Mouse (Mus musculus): ENCODE measurements around the gene U2af1l4. TPM values are rescaled to one million over a fixed set of nuclear protein-coding genes. Genes with fewer than 3 reads are reported as not detected.
A peak's percentile ranks its signal among the peaks of the same experiment; 100 is the strongest.

U2af1l4 gene
- polyA plus RNA-seq, 1 experiment from 2014 or later, result 96.7 TPM

GRCm38 (mm10) chr7:30593579-30594509 is 30.7 kb downstream of the U2af1l4 start:
- DNase-seq (ENCODE audit: extremely low spot score, low spot score), result no peak
- H3K9me3 ChIP-seq, result no peaks in the 10 kb centered on the region
- H3K4me1 ChIP-seq, result peaks cover 26% of the 10 kb centered on the region
- no peaks in the 10 kb centered on the region for H3K27me3 ChIP-seq (ENCODE audit: poor library complexity, severe bottlenecking)
- 87% methylated on average over 10 of the region's 10 CpGs for WGBS
- no peak overlapping the region for H3K4me3 ChIP-seq
- H3K36me3 ChIP-seq (replicated peaks), result no peaks in the 10 kb centered on the region
- H3K27ac ChIP-seq, result no peak overlapping the region

GRCm38 (mm10) chr7:30594510-30595024 is 31.5 kb downstream of the U2af1l4 start:
- H3K4me3 ChIP-seq, result no peak overlapping the region
- H3K4me1 ChIP-seq, result peaks cover 24% of the 10 kb centered on the region
- WGBS, result 65% methylated on average over 4 of the region's 4 CpGs
- no peak overlapping the region for H3K27ac ChIP-seq
- no peaks in the 10 kb centered on the region for H3K9me3 ChIP-seq
- H3K36me3 ChIP-seq (replicated peaks), result no peaks in the 10 kb centered on the region
- DNase-seq (ENCODE audit: extremely low spot score, low spot score), result no peak
- no peaks in the 10 kb centered on the region for H3K27me3 ChIP-seq (ENCODE audit: poor library complexity, severe bottlenecking)

- no peak overlapping the region for H3K27ac ChIP-seq
- no peak overlapping the region for H3K4me3 ChIP-seq
- DNase-seq (ENCODE audit: extremely low spot score, low spot score), result no peak
- no peaks in the 10 kb centered on the region for H3K9me3 ChIP-seq
- no peaks in the 10 kb centered on the region for H3K27me3 ChIP-seq (ENCODE audit: poor library complexity, severe bottlenecking)
- 87% methylated on average over 5 of the region's 5 CpGs for WGBS
- no peaks in the 10 kb centered on the region for H3K36me3 ChIP-seq (replicated peaks)
- peaks cover 25% of the 10 kb centered on the region for H3K4me1 ChIP-seq
Measured at GRCm38 (mm10) chr7:30596093-30596492, 33.0 kb downstream of the U2af1l4 start.

GRCm38 (mm10) chr7:30596811-30597210 is 33.7 kb downstream of the U2af1l4 start:
- H3K36me3 ChIP-seq (replicated peaks), result no peaks in the 10 kb centered on the region
- H3K27me3 ChIP-seq (ENCODE audit: poor library complexity, severe bottlenecking), result no peaks in the 10 kb centered on the region
- peaks cover 20% of the 10 kb centered on the region for H3K4me1 ChIP-seq
- no peak overlapping the region for H3K27ac ChIP-seq
- H3K9me3 ChIP-seq, result no peaks in the 10 kb centered on the region
- WGBS, result 83% methylated on average over 5 of the region's 5 CpGs
- DNase-seq (ENCODE audit: extremely low spot score, low spot score), result no peak
- no peak overlapping the region for H3K4me3 ChIP-seq

GRCm38 (mm10) chr7:30598786-30599185 is 35.7 kb downstream of the U2af1l4 start, which contains the start of gene Zbtb32:
TSS of gene Zbtb32 (minus strand) at chr7:30598909.
- 0 out of 2 replicates have a peak within 1 kb of the TSS, but pooled peaks have one; percentile 40 for H3K27ac ChIP-seq
- 94% methylated on average over 12 of the region's 12 CpGs for WGBS
- no peaks in the 10 kb centered on the region for H3K27me3 ChIP-seq (ENCODE audit: poor library complexity, severe bottlenecking)
- H3K4me3 ChIP-seq, result peak within 1 kb of the TSS; percentile 25
- H3K36me3 ChIP-seq (replicated peaks), result no peaks in the 10 kb centered on the region
- peaks cover 14% of the 10 kb centered on the region for H3K4me1 ChIP-seq
- no peaks in the 10 kb centered on the region for H3K9me3 ChIP-seq
- no peak for DNase-seq (ENCODE audit: extremely low spot score, low spot score)

- 0 out of 2 replicates have a peak overlapping the region, but pooled peaks have one; percentile 40 for H3K27ac ChIP-seq
- no peaks in the 10 kb centered on the region for H3K9me3 ChIP-seq
- H3K36me3 ChIP-seq (replicated peaks), result no peaks in the 10 kb centered on the region
- peak; percentile 84 for DNase-seq (ENCODE audit: extremely low spot score, low spot score)
- no peaks in the 10 kb centered on the region for H3K27me3 ChIP-seq (ENCODE audit: poor library complexity, severe bottlenecking)
- 2% methylated on average over 16 of the region's 16 CpGs for WGBS
- H3K4me3 ChIP-seq, result peak overlapping the region; percentile 25
- peaks cover 14% of the 10 kb centered on the region for H3K4me1 ChIP-seq
Measured at GRCm38 (mm10) chr7:30599933-30600353, 36.8 kb downstream of the U2af1l4 start.

GRCm38 (mm10) chr7:30600651-30601050 is 37.5 kb downstream of the U2af1l4 start:
- H3K9me3 ChIP-seq, result no peaks in the 10 kb centered on the region
- 74% methylated on average over 7 of the region's 7 CpGs for WGBS

GRCm38 (mm10) chr7:30602583-30602982 is 39.5 kb downstream of the U2af1l4 start:
- Histone ChIP-seq H3K4me3 (no peak overlapping the region), H3K27ac (no peak overlapping the region), H3K36me3 (replicated peaks) (no peaks in the 10 kb centered on the region), H3K27me3 (ENCODE audit: poor library complexity, severe bottlenecking) (no peaks in the 10 kb centered on the region), H3K9me3 (no peaks in the 10 kb centered on the region), H3K4me1 (peaks cover 14% of the 10 kb centered on the region)
- no peak for DNase-seq (ENCODE audit: extremely low spot score, low spot score)
- 51% methylated on average over 3 of the region's 3 CpGs for WGBS

More at GRCm38 (mm10) chr7:30600651-30601050, 37.5 kb downstream of the U2af1l4 start:
- no peaks in the 10 kb centered on the region for H3K27me3 ChIP-seq (ENCODE audit: poor library complexity, severe bottlenecking)
- no peak overlapping the region; the same call in 1 of the 2 replicates for H3K4me3 ChIP-seq
- H3K36me3 ChIP-seq (replicated peaks), result no peaks in the 10 kb centered on the region
- no peak for DNase-seq (ENCODE audit: extremely low spot score, low spot score)
- H3K27ac ChIP-seq, result no peak overlapping the region
- H3K4me1 ChIP-seq, result peaks cover 14% of the 10 kb centered on the region

GRCm38 (mm10) chr7:30604424-30604823 is 41.3 kb downstream of the U2af1l4 start:
- Histone ChIP-seq H3K4me1 (peaks cover 23% of the 10 kb centered on the region), H3K9me3 (no peaks in the 10 kb centered on the region), H3K36me3 (replicated peaks) (no peaks in the 10 kb centered on the region), H3K4me3 (no peak overlapping the region), H3K27me3 (ENCODE audit: poor library complexity, severe bottlenecking) (no peaks in the 10 kb centered on the region), H3K27ac (no peak overlapping the region)
- no peak for DNase-seq (ENCODE audit: extremely low spot score, low spot score)
- WGBS, result 62% methylated on average over 8 of the region's 8 CpGs

GRCm38 (mm10) chr7:30604944-30605343 is 41.8 kb downstream of the U2af1l4 start:
- no peak for DNase-seq (ENCODE audit: extremely low spot score, low spot score)
- Histone ChIP-seq H3K27ac (no peak overlapping the region), H3K4me3 (no peak overlapping the region), H3K36me3 (replicated peaks) (no peaks in the 10 kb centered on the region), H3K9me3 (no peaks in the 10 kb centered on the region), H3K27me3 (ENCODE audit: poor library complexity, severe bottlenecking) (no peaks in the 10 kb centered on the region), H3K4me1 (peaks cover 18% of the 10 kb centered on the region)
- WGBS, result 88% methylated on average over 8 of the region's 8 CpGs

- 30% methylated on average over 8 of the region's 8 CpGs for WGBS
- DNase-seq (ENCODE audit: extremely low spot score, low spot score), result peak; percentile 55
- Histone ChIP-seq H3K36me3 (replicated peaks) (no peaks in the 10 kb centered on the region), H3K9me3 (no peaks in the 10 kb centered on the region), H3K27ac (no peak overlapping the region), H3K4me1 (peaks cover 10% of the 10 kb centered on the region), H3K4me3 (no peak overlapping the region), H3K27me3 (ENCODE audit: poor library complexity, severe bottlenecking) (no peaks in the 10 kb centered on the region)
Measured at GRCm38 (mm10) chr7:30607706-30608309, 44.7 kb downstream of the U2af1l4 start.

GRCm38 (mm10) chr7:30608476-30608875 is 45.4 kb downstream of the U2af1l4 start:
- H3K4me3 ChIP-seq, result no peak overlapping the region
- peaks cover 12% of the 10 kb centered on the region for H3K4me1 ChIP-seq
- H3K36me3 ChIP-seq (replicated peaks), result no peaks in the 10 kb centered on the region
- no peaks in the 10 kb centered on the region for H3K9me3 ChIP-seq
- DNase-seq (ENCODE audit: extremely low spot score, low spot score), result no peak
- H3K27ac ChIP-seq, result no peak overlapping the region
- no peaks in the 10 kb centered on the region for H3K27me3 ChIP-seq (ENCODE audit: poor library complexity, severe bottlenecking)
- WGBS, result 50% methylated on average over 16 of the region's 16 CpGs

GRCm38 (mm10) chr7:30610043-30610442 is 46.9 kb downstream of the U2af1l4 start:
- no peak for DNase-seq (ENCODE audit: extremely low spot score, low spot score)
- Histone ChIP-seq H3K27ac (no peak overlapping the region), H3K27me3 (ENCODE audit: poor library complexity, severe bottlenecking) (no peaks in the 10 kb centered on the region), H3K4me3 (no peak overlapping the region), H3K9me3 (no peaks in the 10 kb centered on the region), H3K36me3 (replicated peaks) (peaks cover 2% of the 10 kb centered on the region), H3K4me1 (peaks cover 13% of the 10 kb centered on the region)
- 68% methylated on average over 7 of the region's 7 CpGs for WGBS
